Mouse (Mus musculus) E14TG2a.4 (cell line): Measurements from ENCODE around the gene Foxc2.

Experiments
- H3K27me3 ChIP-seq: 2 replicates; pipeline ENCODE4 v1.6.1; 2014; ENCODE audit warnings: low read length, control low read depth; ENCODE audit not compliant: insufficient read depth
- H3K36me3 ChIP-seq: 2 replicates; pipeline ENCODE4 v1.6.1; 2014; ENCODE audit warnings: low read length, control low read depth; ENCODE audit not compliant: insufficient read depth
- H3K4me1 ChIP-seq: replicated peaks from 2 replicates; pipeline ENCODE4 v1.6.1; 2014; ENCODE audit warnings: low read depth, low read length, control low read depth
- H3K4me3 ChIP-seq: replicated peaks from 2 replicates; pipeline ENCODE4 v1.5.1; 2014; ENCODE audit warnings: mild to moderate bottlenecking, low read length
- H3K9me3 ChIP-seq: 2 replicates; pipeline ENCODE4 v1.6.1; 2014; ENCODE audit warnings: low read length, control low read depth
- CTCF ChIP-seq: conservative IDR thresholded peaks from 2 replicates; pipeline ENCODE4 v1.5.1; 2014; ENCODE audit warnings: low read length
- NANOG ChIP-seq: IDR thresholded peaks from 2 replicates; pipeline ENCODE4 v1.6.1; 2014; ENCODE audit warnings: borderline replicate concordance, low read length, mixed read lengths
- POU5F1 ChIP-seq: IDR thresholded peaks from 2 replicates; pipeline ENCODE4 v1.6.1; 2014; ENCODE audit warnings: low read length, borderline replicate concordance

Gene Foxc2

DNA sequence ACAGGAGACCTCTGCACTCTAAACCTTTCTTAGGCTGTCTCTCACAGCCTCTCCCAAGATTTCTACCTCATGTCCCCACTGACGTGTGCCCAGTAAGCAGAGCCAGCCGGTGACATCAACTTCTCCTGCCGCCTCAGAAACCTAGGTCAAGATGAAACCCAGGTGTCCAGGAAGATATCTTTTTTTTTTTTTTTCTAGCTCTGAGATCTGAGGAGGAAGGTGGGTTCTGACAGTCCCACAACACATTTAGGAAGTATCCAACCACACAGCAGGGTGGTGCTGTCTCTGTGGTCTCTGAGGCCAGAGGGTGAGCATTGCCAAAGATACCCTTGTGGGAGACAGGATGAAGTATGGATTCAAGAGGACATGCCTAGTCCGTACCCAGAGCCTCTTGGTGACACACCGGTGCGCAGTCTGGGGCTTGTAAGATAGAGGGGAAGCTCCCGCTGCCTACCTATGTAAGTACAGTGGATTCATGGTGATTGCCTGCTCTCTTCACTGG lies 41.1 kb downstream of the Foxc2 start:
- TF ChIP-seq CTCF (no peak), NANOG (no peak), POU5F1 (no peak)
- no peak overlapping the region for H3K4me3 ChIP-seq
- no peaks in the 10 kb centered on the region for H3K9me3 ChIP-seq
- H3K36me3 ChIP-seq = no peaks in the 10 kb centered on the region
- peaks cover 38% of the 10 kb centered on the region for H3K27me3 ChIP-seq
- H3K4me1 ChIP-seq = no peaks in the 10 kb centered on the region

DNA sequence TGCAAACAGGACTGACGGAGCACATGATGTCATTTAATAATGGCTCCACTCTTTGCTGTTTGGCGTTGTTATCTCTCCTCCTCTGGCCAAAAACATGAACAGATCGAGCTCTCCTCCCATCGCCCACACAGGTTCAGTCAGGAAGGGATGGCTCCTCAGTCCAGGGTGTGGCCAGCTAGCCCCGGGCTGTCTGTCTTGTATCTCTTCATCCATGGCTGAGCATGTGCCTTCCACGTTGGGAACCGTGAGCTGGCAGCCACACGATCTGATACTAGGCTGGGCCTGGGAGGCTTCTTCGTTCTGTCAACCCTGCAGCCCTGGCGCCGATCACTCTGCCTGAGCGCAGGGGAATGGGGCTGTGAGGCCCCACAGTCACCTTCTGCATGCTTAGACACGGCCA lies 42.8 kb downstream of the Foxc2 start:
- Histone ChIP-seq H3K9me3 (no peaks in the 10 kb centered on the region), H3K27me3 (peaks cover 33% of the 10 kb centered on the region)
- TF ChIP-seq NANOG (no peak), CTCF (no peak), POU5F1 (no peak)

DNA sequence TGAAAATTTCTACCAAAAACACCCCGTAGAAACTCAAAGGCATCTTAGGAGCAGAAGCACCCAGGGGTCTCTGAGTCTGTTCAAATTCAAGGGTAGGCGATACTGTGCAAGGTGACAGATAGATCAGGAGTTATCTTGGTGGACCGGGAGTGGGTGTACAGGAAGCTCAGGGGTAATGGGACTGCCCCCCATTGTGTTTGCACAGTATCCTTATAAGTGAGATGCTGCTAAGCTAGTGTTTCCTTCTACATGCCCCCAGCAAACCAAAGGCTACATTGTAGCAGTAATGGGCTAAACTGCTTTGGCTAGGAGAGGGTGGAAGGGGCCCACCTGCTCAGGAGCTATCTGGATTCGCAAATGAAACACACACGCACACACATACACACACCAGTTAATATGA lies 45.5 kb downstream of the Foxc2 start:
- Histone ChIP-seq H3K27me3 (peaks cover 29% of the 10 kb centered on the region), H3K36me3 (no peaks in the 10 kb centered on the region), H3K4me3 (no peak overlapping the region), H3K4me1 (0 out of 2 replicates have a peak, but pooled peaks cover 4% of the 10 kb centered on the region), H3K9me3 (no peaks in the 10 kb centered on the region)
- TF ChIP-seq CTCF = no peak
- TF ChIP-seq NANOG = no peak
- TF ChIP-seq POU5F1 = no peak

More for the DNA sequence above, 42.8 kb downstream of the Foxc2 start:
- H3K36me3 ChIP-seq = no peaks in the 10 kb centered on the region
- no peaks in the 10 kb centered on the region for H3K4me1 ChIP-seq
- no peak overlapping the region for H3K4me3 ChIP-seq

DNA sequence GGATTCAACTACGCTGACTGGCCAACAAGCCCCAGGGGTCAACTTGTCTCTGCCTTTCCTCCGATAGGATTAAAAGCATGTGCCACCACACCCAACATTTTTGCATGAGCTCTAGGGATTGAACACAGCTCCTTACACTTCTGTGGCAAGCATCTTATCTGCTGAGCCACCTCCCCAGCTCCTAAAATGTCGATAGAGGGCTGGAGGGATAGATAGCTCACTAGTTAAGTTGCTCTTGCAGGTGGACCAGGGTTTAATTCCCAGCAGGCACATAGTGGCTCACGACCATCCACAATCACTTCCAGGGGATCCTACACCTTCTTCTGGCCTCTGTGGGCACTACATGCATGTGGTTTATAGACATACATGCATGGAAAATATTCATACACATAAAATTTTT lies 46.4 kb downstream of the Foxc2 start:
- TF ChIP-seq POU5F1 (no peak), NANOG (no peak), CTCF (no peak)
- H3K4me1 ChIP-seq = 0 out of 2 replicates have a peak, but pooled peaks cover 4% of the 10 kb centered on the region
- no peaks in the 10 kb centered on the region for H3K9me3 ChIP-seq
- H3K36me3 ChIP-seq = no peaks in the 10 kb centered on the region
- H3K4me3 ChIP-seq = no peak overlapping the region
- H3K27me3 ChIP-seq = peaks cover 29% of the 10 kb centered on the region

DNA sequence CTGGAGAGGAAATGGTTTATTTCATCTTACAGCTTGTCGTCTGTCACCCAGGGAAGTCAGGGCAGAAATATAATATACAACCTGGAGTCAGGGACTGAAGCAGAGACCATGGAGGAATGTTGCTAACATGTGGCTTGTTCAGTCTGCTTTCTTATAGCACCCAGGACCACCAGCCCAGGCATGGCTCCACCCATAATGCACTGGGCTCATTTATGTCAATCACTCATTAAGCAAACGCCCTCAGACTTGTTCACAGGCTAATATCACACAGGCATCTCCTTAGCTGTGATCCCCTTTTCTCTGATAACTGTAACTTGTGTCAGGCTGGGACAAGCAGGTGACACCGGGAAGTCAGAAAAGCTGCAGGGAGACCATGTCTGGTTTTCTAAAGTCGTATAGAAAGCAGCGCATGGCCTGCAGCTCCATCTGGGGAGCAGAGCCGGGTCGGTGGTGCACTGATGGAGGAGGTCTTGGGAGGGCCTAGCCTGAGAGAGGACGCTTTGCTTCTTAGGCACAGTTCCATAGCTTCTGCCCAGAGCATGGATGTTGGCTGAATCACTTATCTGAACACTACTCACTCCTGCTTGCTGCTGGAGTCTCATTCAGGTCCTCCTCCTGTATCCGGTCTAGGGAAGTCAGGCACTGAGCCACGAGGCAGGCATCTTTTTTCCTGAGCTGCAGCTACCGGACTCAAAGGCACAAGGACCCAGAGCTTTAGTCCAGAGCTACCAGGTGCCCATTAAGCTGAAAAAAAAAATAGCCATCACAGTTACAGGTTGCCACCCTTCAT lies 47.1 kb downstream of the Foxc2 start:
- TF ChIP-seq CTCF (no peak), POU5F1 (no peak), NANOG (no peak)
- H3K9me3 ChIP-seq = no peaks in the 10 kb centered on the region
- H3K36me3 ChIP-seq = no peaks in the 10 kb centered on the region
- H3K4me1 ChIP-seq = 0 out of 2 replicates have a peak, but pooled peaks cover 4% of the 10 kb centered on the region
- H3K27me3 ChIP-seq = peaks cover 29% of the 10 kb centered on the region
- no peak overlapping the region for H3K4me3 ChIP-seq

DNA sequence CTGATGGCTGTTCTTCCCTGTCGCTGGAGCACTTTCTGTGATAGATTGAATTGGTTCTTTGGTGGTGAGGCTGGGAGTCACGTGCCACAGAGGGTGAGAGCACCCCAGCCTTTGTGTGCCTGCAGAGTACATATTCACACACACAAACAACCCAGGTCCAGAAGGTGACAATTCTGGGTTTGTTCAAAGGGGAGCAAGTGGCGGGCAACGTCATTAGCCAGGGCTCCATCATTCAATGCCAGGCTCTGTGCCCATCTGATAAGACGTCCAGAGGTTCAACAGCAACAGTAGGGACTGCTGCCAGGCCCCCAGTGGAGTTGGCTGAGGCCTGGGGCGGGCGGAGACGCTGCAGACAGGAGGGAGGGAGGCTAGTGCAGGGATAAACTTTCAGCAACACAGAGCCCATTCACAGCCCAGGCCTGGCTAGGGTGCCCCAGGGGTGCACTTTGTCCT lies 48.1 kb downstream of the Foxc2 start:
- 0 out of 2 replicates have a peak, but pooled peaks cover 4% of the 10 kb centered on the region for H3K4me1 ChIP-seq
- no peak overlapping the region for H3K4me3 ChIP-seq
- no peak for TF ChIP-seq CTCF
- no peaks in the 10 kb centered on the region for H3K9me3 ChIP-seq
- peaks cover 24% of the 10 kb centered on the region for H3K27me3 ChIP-seq
- no peaks in the 10 kb centered on the region for H3K36me3 ChIP-seq

DNA sequence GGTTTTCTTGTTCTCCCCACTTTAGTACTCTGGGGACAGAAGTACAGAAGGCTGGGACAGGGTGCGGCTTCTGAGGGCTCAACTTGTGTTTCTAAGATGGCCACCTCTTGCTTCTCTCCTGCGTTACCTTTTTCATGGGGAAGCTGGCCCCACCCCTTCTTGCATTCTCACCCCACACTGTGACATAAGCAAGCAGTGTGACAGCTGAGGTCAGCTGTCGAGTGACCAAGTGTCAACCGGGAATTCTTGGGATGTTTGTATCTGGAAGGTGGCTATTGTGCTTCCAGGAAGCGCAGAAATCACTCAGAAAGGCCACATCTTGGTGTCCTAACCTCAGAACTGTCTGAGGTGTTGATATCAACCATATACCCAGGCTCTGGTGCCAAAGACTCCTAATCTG lies 52.1 kb downstream of the Foxc2 start:
- Histone ChIP-seq H3K4me3 (no peak overlapping the region), H3K9me3 (no peaks in the 10 kb centered on the region), H3K4me1 (peaks cover 19% of the 10 kb centered on the region), H3K27me3 (peaks cover 39% of the 10 kb centered on the region), H3K36me3 (no peaks in the 10 kb centered on the region)
- no peak for TF ChIP-seq NANOG
- TF ChIP-seq POU5F1 = no peak
- no peak for TF ChIP-seq CTCF
